Mouse (Mus musculus): Measurements from ENCODE around the gene Ctnnd2. TPM values are rescaled to one million over a fixed set of nuclear protein-coding genes. Genes with fewer than 3 reads are reported as not detected.

Gene Ctnnd2
- 1.1 TPM for polyA plus RNA-seq (2017; shearing (Covaris generic))

GRCm38 (mm10) chr15:30172391-30173281 is at the start of gene Ctnnd2:
Gene Ctnnd2, plus strand, starts transcription at chr15:30172593.

